Mouse (Mus musculus) myocyte (in vitro differentiated cells): ENCODE results near the gene 2010300C02Rik.

Experiments used
- CEBPB ChIP-seq: IDR thresholded peaks from 2 replicates; pipeline ENCODE4 v1.6.1; 2011; ENCODE audit warnings: mild to moderate bottlenecking, moderate library complexity; ENCODE audit not compliant: poor library complexity, insufficient read depth, severe bottlenecking
- E2F4 ChIP-seq: IDR thresholded peaks from one replicate; pipeline ENCODE4 v1.6.1; 2011; ENCODE audit warnings: mild to moderate bottlenecking, control low read depth, moderate library complexity; ENCODE audit not compliant: insufficient read depth
- MAX ChIP-seq: IDR thresholded peaks from one replicate; pipeline ENCODE4 v1.6.1; 2011; ENCODE audit warnings: low read depth, mild to moderate bottlenecking, control low read depth
- POLR2A ChIP-seq: IDR thresholded peaks from one replicate; pipeline ENCODE4 v1.6.1; 2011; ENCODE audit warnings: low read depth, mild to moderate bottlenecking, control low read depth, moderate library complexity; ENCODE audit not compliant: insufficient read length
- REST ChIP-seq: IDR thresholded peaks from one replicate; pipeline ENCODE4 v1.6.1; 2011; ENCODE audit warnings: mild to moderate bottlenecking, control low read depth, moderate library complexity; ENCODE audit not compliant: insufficient read depth, insufficient read length
- TCF12 ChIP-seq: IDR thresholded peaks from one replicate; pipeline ENCODE4 v1.6.1; 2011; ENCODE audit warnings: mild to moderate bottlenecking, control low read depth; ENCODE audit not compliant: poor library complexity, insufficient read depth, severe bottlenecking
- TCF3 ChIP-seq: IDR thresholded peaks from one replicate; pipeline ENCODE4 v1.6.1; 2011; ENCODE audit warnings: low read depth, control low read depth; ENCODE audit not compliant: insufficient read length
- USF1 ChIP-seq: IDR thresholded peaks from one replicate; pipeline ENCODE4 v1.6.1; 2011; ENCODE audit warnings: low read depth, mild to moderate bottlenecking, control low read depth, moderate library complexity

DNA sequence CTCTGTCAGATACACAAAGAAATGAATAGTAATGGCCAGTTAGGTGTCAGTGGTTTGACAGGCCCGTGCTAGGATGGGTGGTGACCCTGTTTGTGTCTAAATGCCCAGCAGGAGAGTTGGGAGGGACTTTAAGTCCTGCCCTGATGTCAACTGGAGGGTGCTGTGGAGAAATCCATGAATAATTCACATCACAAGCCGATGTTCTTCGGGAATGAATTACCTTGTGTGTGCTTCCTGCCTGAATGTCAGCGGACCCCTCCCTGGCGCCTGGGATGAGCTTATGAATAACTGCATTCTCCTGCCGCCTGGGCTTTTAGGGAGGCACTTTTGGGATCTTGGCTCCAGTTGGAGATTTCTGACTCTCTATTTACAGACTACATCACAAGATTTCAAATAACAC is 154.5 kb downstream of the 2010300C02Rik start:
- TF ChIP-seq E2F4 (no peak), POLR2A (no peak), REST (no peak), USF1 (no peak), TCF3 (no peak), TCF12 (no peak), CEBPB (no peak), MAX (no peak)
